14 mouse cellular contexts compared by ENCODE assay signal in the genomic region with DNA sequence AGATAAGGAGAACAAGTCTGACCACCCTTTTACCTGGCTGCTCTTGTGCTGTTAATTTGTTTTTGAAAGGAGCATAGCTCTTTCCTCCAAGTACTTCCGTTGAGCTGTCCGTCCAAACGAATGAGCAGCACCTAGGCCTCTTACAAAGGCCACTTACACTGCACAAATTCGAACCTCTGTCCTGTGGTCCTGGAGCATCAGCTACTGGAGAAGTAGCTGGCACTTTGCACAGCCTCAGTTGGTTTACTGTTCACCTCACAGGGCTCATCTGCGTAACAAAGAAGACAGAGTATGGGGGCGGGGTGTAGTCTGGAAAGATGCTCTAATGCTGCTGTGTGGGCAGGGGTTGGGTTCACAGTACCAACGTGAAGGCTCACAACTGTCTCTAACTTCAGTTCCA.
"Had no signal": no experiment of that assay in that cellular context is flagged by ENCODE, and none has a peak within 500 bp of the region (broad histone marks: within the 10 kb centered on the region; RNA-seq: fewer than 3 reads in every experiment).

No protein-coding gene starts in this region.

- DNase-seq: kidney, adult 2 months; kidney, postnatal 25 days; layer of hippocampus, adult 9-11 months; liver; liver, embryonic 13.5 days; liver, postnatal 0 days; lung, postnatal 14 days; right cerebral cortex, postnatal 14 days; thymus, adult 2 months; thymus, postnatal 4 days had no signal

- H3K36me3 ChIP-seq: kidney, embryonic 15.5 days; limb, embryonic 12.5 days; liver, embryonic 13.5 days; lung, embryonic 15.5 days; midbrain, embryonic 12.5 days had no signal

- H3K9me3 ChIP-seq: kidney, embryonic 15.5 days; limb, embryonic 12.5 days; liver, embryonic 13.5 days; lung, embryonic 15.5 days; midbrain, embryonic 12.5 days had no signal

- ATAC-seq: liver, postnatal 0 days had no signal

- H3K9ac ChIP-seq: kidney, embryonic 15.5 days; limb, embryonic 12.5 days; liver, embryonic 13.5 days; liver, postnatal 0 days; lung, embryonic 15.5 days; midbrain, embryonic 12.5 days had no signal

- H3K4me2 ChIP-seq: kidney, embryonic 15.5 days; limb, embryonic 12.5 days; liver, embryonic 13.5 days; lung, embryonic 15.5 days; midbrain, embryonic 12.5 days had no signal

- H3K27me3 ChIP-seq: kidney, embryonic 15.5 days; limb, embryonic 12.5 days; liver, embryonic 13.5 days; lung, embryonic 15.5 days; midbrain, embryonic 12.5 days had no signal

- H3K27ac ChIP-seq: kidney, embryonic 15.5 days; limb, embryonic 12.5 days; liver, embryonic 13.5 days; midbrain, embryonic 12.5 days had no signal

- H3K4me3 ChIP-seq: kidney, embryonic 15.5 days; limb, embryonic 12.5 days; liver, embryonic 13.5 days; lung, embryonic 15.5 days; midbrain, embryonic 12.5 days had no signal
